Mouse (Mus musculus): ENCODE measurements at regions not wholly inside any gene's neighbourhood (a gene's known extent, or its start where the extent isn't known, plus 50 kb on each side); places are given as distances from the start of the nearest gene placed in this dataset.

- TF ChIP-seq CTCF (IDR thresholded peaks at IDR 0.05; ENCODE audit: insufficient read depth, low read depth, low read length) (no peak), POLR2A (IDR thresholded peaks at IDR 0.05; ENCODE audit: insufficient read depth, low read depth, low read length) (no peak)
Observed at GRCm38 (mm10) chr13:110871125-110871775, 383.6 kb upstream of the Actbl2 start.
